Mouse (Mus musculus) stomach, embryonic 14.5 days (tissue): ENCODE data around the gene Nfix. TPM values are rescaled to one million over a fixed set of nuclear protein-coding genes. Genes with fewer than 3 reads are reported as not detected.

Experiments used
- ATAC-seq: fragments of 200-750 bp; cut with Nextera tagmentation; 2 replicates; pipeline ENCODE4 v1.8.0; 2017; ENCODE audit warnings: low read depth, moderate TSS enrichment; ENCODE audit not compliant: insufficient number of reproducible peaks, insufficient read depth, low FRiP score
- H3K27ac ChIP-seq: fragments of 300-500 bp; sonication (generic); 2 replicates; pipeline ENCODE4 v1.5.1; 2014; ENCODE audit warnings: mild to moderate bottlenecking, low read length, moderate library complexity, mixed read lengths
- H3K27me3 ChIP-seq: fragments of 300-500 bp; sonication (generic); 2 replicates; pipeline ENCODE4 v1.6.1; 2014; ENCODE audit warnings: low read length, control low read depth, mixed read lengths; ENCODE audit not compliant: control insufficient read depth, insufficient read depth
- H3K36me3 ChIP-seq: fragments of 300-500 bp; sonication (generic); 2 replicates; pipeline ENCODE4 v1.6.1; 2014; ENCODE audit warnings: mild to moderate bottlenecking, control low read depth, low read length, moderate library complexity, mixed read lengths; ENCODE audit not compliant: control insufficient read depth, insufficient read depth
- H3K4me1 ChIP-seq: fragments of 300-500 bp; sonication (generic); 2 replicates; pipeline ENCODE4 v1.6.1; 2014; ENCODE audit warnings: low read length, control low read depth, mixed read lengths; ENCODE audit not compliant: control insufficient read depth, insufficient read depth
- H3K4me2 ChIP-seq: fragments of 300-500 bp; sonication (generic); replicated peaks from 2 replicates; pipeline ENCODE4 v1.6.1; 2014; ENCODE audit warnings: low read depth, low read length, control low read depth
- H3K4me3 ChIP-seq: fragments of 300-500 bp; sonication (generic); 2 replicates; pipeline ENCODE4 v1.5.1; 2014; ENCODE audit warnings: low read depth, low read length, control low read depth
- H3K9ac ChIP-seq: fragments of 300-500 bp; sonication (generic); replicated peaks from 2 replicates; pipeline ENCODE4 v1.6.1; 2014; ENCODE audit warnings: low read depth, mild to moderate bottlenecking, control low read depth, low read length, moderate library complexity, mixed read lengths
- H3K9me3 ChIP-seq: fragments of 300-500 bp; sonication (generic); 2 replicates; pipeline ENCODE4 v1.6.1; 2016; ENCODE audit warnings: low read depth, low read length, control low read depth; ENCODE audit not compliant: control insufficient read depth
- WGBS: fragments of 180-500 bp; shearing (Covaris S2); extraction: QIAGEN DNeasy Blood & Tissue Kit; methylation state at CpG from one replicate; pipeline ENCODE4 v1.1.7; 2014; 5-methylcytosine and 5-hydroxymethylcytosine counted together
- polyA plus RNA-seq: library from polyadenylated mRNA; unstranded; fragments of >200 nt; fragmentation: Nextera tagmentation; extraction: Ambion mirVana; gene quantifications from 2 replicates; pipeline ENCODE4 v1.2.1, GENCODE M21; 2014

Nfix gene
- polyA plus RNA-seq, 1 experiment from 2014 or later: 37.8 TPM

DNA sequence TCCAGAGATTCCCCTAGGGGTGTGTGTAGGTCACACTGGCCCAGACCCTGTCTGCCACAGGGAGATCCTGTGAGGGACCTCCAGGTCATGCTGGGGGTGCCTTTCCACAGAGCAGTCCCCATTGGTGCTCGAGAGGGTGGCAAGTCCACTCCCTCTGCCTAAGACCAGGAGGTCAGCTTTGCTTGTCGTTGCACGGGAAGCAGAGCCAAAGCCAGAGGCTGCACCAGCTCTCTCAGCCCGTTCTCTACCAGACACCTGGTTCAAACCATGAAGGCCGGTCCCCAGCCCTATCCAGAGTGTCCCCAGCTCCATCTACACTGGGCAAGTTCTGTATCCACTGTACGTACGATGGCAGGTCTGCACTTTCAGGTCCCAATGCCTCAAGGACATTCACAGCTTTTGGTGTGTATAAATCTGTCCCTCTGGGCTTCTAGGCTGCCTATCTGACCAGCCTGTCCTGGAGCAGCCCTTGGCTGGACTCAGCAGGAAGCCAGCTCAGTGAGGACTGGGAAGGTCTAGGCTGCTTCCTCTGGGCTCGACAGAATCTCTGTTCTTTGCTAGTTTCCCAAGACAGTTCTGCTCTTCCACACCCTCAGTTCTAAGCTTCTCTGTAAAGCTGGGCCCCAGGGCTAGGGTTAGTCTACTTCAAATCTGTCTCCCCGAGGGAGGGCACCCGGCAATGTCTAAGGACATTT lies 74.8 kb downstream of the Nfix start:
- Histone ChIP-seq H3K9me3 (no peaks in the 10 kb centered on the region), H3K27me3 (no peaks in the 10 kb centered on the region), H3K4me1 (peaks cover 44% of the 10 kb centered on the region), H3K9ac (no peak overlapping the region), H3K4me3 (no peak overlapping the region), H3K36me3 (peaks cover 35% of the 10 kb centered on the region), H3K4me2 (no peak overlapping the region; the same call in 1 of the 2 replicates), H3K27ac (peak overlapping the region; percentile 27; the same call in 1 of the 2 replicates)
- no peak for ATAC-seq
- 48% methylated on average over 10 of the region's 10 CpGs for WGBS

DNA sequence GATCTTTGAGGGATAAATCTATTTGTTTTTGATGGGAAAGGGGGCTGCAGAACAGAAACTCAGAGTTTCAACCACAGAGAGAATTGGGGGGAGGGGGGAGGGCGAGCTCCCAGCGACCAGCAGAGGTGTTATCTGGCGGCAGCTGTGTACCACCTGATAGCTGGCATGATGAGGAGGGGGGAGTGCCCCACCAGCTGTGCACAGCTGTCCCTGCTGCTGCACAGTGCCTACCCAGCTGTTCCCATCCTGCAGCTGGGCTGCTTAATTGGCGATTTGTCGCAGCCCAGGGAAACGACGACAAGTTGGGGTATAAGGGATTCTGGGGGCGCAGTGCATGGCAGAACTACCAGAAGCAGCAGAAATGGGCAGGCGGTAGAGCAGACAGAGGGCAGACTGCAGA lies 75.5 kb downstream of the Nfix start:
- Histone ChIP-seq H3K4me1 (peaks cover 37% of the 10 kb centered on the region), H3K9me3 (no peaks in the 10 kb centered on the region), H3K9ac (no peak overlapping the region), H3K27me3 (no peaks in the 10 kb centered on the region), H3K27ac (peak overlapping the region; percentile 97; the same call in 1 of the 2 replicates), H3K4me3 (no peak overlapping the region), H3K4me2 (no peak overlapping the region), H3K36me3 (peaks cover 43% of the 10 kb centered on the region)
- no peak for ATAC-seq
- 41% methylated on average over 9 of the region's 9 CpGs for WGBS

DNA sequence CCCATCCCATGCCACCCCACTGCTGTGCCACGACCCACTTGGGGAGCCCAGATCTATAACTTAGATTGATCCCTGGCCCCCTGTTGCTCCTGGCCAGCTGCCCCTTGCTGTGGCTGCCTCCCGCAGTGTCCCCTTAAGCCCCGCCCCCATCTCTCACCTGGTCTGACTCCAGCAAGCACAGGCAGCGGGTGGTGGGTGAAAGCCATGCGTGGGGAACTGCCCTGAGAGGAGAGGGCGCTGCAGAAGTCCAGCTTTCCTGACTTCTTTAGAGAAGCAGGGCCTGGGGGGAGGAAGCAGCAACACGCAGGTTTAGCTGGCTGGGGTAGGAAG lies 76.6 kb downstream of the Nfix start:
- Histone ChIP-seq H3K27me3 (no peaks in the 10 kb centered on the region), H3K4me3 (no peak overlapping the region; the same call in 1 of the 2 replicates), H3K4me2 (peak overlapping the region; percentile 8), H3K9me3 (no peaks in the 10 kb centered on the region), H3K36me3 (peaks cover 54% of the 10 kb centered on the region), H3K9ac (no peak overlapping the region; the same call in 1 of the 2 replicates), H3K27ac (peak overlapping the region; percentile 97), H3K4me1 (peaks cover 37% of the 10 kb centered on the region)
- ATAC-seq: no peak
- WGBS: 14% methylated on average over 7 of the region's 7 CpGs

DNA sequence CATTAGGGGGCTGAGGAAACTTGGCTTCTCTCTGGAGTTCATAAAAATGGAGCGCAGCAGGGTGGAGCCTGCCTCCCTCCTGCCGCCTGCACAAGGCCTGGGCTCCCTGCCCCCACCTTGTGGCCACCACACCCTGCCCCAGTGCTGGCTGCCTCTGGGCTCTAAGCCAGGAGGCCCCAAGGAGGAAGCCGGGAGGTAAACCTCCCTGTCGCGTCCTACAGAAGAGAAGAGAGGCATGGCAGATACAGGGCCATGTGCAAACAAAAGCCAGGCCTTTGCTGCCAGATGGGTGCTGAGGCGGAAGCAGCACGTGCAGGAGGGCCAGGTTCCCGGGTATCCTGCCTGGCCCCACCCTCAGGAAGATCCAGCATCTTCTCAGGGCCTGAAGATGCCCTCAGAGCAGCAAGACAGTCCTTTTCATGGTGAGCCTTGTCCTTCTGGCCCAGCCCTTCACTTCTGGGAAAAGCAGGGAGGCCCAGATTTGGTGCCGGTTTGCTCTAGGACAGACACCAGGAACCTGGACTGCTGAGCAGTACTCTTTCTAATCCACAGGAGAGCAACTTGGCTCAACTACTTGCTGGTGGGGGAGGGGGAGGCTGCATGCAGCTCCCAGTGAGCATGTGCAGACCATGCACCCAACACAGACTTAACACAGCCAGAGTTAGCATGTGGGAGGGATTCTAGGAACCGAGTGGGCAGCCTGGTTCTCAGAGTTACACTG lies 77.1 kb downstream of the Nfix start, which contains the start of gene G430095P16Rik:
G430095P16Rik (plus strand) TSS at position 158 of the 721 bp plus-strand sequence.
- H3K4me1 ChIP-seq: peaks cover 37% of the 10 kb centered on the region
- 5% methylated on average over 10 of the region's 10 CpGs for WGBS
- no peaks in the 10 kb centered on the region for H3K27me3 ChIP-seq
- peak within 1 kb of the TSS; percentile 7; the same call in 1 of the 2 replicates for H3K9ac ChIP-seq
- ATAC-seq: peak; percentile 91
- peaks cover 56% of the 10 kb centered on the region for H3K36me3 ChIP-seq
- no peak within 1 kb of the TSS; the same call in 1 of the 2 replicates for H3K4me3 ChIP-seq
- H3K4me2 ChIP-seq: peak within 1 kb of the TSS; percentile 8
- H3K27ac ChIP-seq: peak within 1 kb of the TSS; percentile 97
- H3K9me3 ChIP-seq: no peaks in the 10 kb centered on the region

DNA sequence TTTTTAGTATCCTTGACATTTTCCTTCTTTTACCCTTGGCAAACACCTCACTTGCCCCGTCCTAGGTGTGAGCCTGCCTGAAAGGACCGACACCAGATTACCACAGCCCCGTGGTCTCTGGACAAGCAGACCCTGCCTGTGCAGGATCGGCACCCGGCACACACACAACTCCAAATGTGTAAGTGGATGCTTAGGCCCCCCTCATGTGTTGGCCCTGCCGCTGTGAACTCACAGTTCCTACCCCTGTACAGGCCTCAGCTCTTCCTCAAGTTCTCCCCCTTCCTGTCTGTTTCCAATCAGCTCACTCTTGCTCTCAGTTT lies 77.7 kb downstream of the Nfix start:
- Histone ChIP-seq H3K4me1 (peaks cover 37% of the 10 kb centered on the region), H3K9me3 (no peaks in the 10 kb centered on the region), H3K27ac (peak overlapping the region; percentile 97), H3K4me2 (no peak overlapping the region), H3K36me3 (peaks cover 60% of the 10 kb centered on the region), H3K4me3 (no peak overlapping the region), H3K27me3 (no peaks in the 10 kb centered on the region), H3K9ac (peak overlapping the region; percentile 7; the same call in 1 of the 2 replicates)
- WGBS: 51% methylated on average over 6 of the region's 6 CpGs
- ATAC-seq: no peak

DNA sequence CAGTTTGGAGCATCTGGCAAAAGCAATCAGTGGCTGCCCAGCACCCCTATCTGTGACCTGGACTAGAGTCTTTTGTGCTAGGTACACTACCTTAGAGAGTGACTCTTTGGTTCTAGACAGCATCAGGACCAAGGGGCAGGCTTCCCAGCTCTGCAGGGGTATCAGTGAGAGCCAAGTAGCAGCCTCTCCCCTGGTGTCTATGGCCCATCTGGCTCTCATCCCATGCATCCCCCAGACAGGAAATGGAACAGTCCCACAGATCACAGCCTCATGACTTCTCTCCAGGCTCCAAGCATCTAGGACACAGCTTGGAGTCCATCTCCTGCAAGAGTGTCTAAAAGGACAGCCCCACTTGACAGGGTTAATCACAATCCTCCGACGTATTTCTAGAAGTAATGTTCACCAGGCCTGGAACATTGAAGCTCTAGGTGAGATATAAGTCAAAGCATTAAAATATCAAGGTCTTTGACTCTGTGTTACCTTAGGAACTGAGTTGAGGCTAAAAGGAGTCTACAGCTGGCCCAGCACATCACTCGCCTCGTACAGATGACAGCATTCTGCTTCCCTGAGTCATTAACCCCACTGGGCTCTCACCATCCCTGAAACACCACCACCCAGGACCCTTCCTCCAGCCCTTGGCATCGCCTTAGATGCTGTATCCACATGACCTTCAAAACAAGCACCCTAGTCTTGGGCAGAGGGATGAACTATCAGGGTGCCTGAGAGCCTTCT lies 81.0 kb downstream of the Nfix start:
- Histone ChIP-seq H3K27ac (no peak overlapping the region), H3K36me3 (peaks cover 49% of the 10 kb centered on the region), H3K4me2 (no peak overlapping the region), H3K4me3 (no peak overlapping the region), H3K9ac (no peak overlapping the region), H3K4me1 (peaks cover 23% of the 10 kb centered on the region), H3K9me3 (no peaks in the 10 kb centered on the region), H3K27me3 (peaks cover 2% of the 10 kb centered on the region; the same call in 1 of the 2 replicates)
- ATAC-seq: no peak
- 68% methylated on average over 5 of the region's 5 CpGs for WGBS

DNA sequence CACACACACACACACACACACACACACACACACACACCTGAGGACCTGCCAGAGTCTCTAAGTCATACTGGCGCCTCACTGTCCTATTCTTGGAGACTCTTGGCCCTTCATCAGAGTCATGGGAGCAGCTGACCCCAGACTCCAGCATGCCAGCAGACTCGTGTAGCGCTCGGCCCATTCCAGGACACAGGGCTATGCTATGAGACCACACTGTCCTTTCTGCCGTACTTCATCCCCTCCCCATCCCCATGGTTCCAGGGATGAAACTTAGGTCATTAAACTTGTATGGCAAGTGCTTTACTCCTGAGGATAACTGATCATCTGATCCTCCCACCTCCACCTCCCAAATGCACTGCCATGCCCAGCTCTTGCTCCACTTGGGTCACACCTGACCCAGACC lies 81.7 kb downstream of the Nfix start:
- Histone ChIP-seq H3K4me2 (no peak overlapping the region), H3K4me1 (peaks cover 23% of the 10 kb centered on the region), H3K27ac (no peak overlapping the region), H3K4me3 (no peak overlapping the region), H3K9me3 (no peaks in the 10 kb centered on the region), H3K27me3 (peaks cover 2% of the 10 kb centered on the region; the same call in 1 of the 2 replicates), H3K36me3 (peaks cover 51% of the 10 kb centered on the region), H3K9ac (no peak overlapping the region)
- WGBS: 82% methylated on average over 5 of the region's 5 CpGs
- no peak for ATAC-seq

DNA sequence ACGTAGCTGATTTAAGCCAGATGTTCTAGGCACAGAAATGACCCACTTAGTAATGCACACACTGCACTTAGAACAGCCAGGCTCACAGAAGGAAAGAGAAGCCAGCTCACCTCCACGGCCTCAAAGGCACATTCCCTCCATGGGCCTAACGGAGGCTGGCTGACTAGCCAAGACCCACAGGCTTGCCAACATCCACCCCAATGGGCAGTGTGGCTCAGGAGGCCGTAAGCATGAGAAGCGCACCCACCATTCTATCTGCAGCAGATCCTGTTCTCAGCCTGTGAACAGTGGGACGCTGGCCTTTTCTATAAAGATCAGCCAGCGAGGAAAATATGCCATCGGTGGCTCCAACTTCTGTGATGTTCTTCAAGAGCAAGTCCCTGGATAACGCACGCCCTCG lies 83.4 kb downstream of the Nfix start:
- peaks cover 24% of the 10 kb centered on the region for H3K4me1 ChIP-seq
- no peak overlapping the region for H3K4me2 ChIP-seq
- peaks cover 51% of the 10 kb centered on the region for H3K36me3 ChIP-seq
- H3K9ac ChIP-seq: no peak overlapping the region
- no peaks in the 10 kb centered on the region for H3K9me3 ChIP-seq
- ATAC-seq: no peak
- WGBS: 90% methylated on average over 11 of the region's 11 CpGs
- no peak overlapping the region for H3K4me3 ChIP-seq
- peaks cover 2% of the 10 kb centered on the region; the same call in 1 of the 2 replicates for H3K27me3 ChIP-seq
- H3K27ac ChIP-seq: no peak overlapping the region
